Mouse (Mus musculus) midbrain, embryonic 10.5 days (tissue): ENCODE results near the gene Tbl3. TPM values are rescaled to one million over a fixed set of nuclear protein-coding genes. Genes with fewer than 3 reads are reported as not detected.
A peak's percentile ranks its signal among the peaks of the same experiment; 100 is the strongest.
"Not testable (repeated sequence)": the region's sequence is repeated elsewhere in the genome, so short reads cannot be mapped to it uniquely, and the experiment has no call there.

ENCODE experiments used
- DNase-seq: peaks from one replicate; pipeline ENCODE4 v3.0.0-alpha.2; 2017; ENCODE audit warnings: low spot score
- H3K27ac ChIP-seq: fragments of 300-500 bp; sonication (generic); replicated peaks from 2 replicates; pipeline ENCODE4 v1.5.1; 2016; ENCODE audit warnings: mild to moderate bottlenecking
- H3K27me3 ChIP-seq: fragments of 300-500 bp; sonication (generic); 2 replicates; pipeline ENCODE4 v1.6.1; 2016; ENCODE audit warnings: low read depth, mild to moderate bottlenecking; ENCODE audit not compliant: poor library complexity, severe bottlenecking
- H3K36me3 ChIP-seq: fragments of 300-500 bp; sonication (generic); 2 replicates; pipeline ENCODE4 v1.6.1; 2016; ENCODE audit warnings: mild to moderate bottlenecking, moderate library complexity
- H3K4me1 ChIP-seq: fragments of 300-500 bp; sonication (generic); 2 replicates; pipeline ENCODE4 v1.6.1; 2016
- H3K4me3 ChIP-seq: fragments of 300-500 bp; sonication (generic); 2 replicates; pipeline ENCODE4 v1.5.1; 2016; ENCODE audit warnings: mild to moderate bottlenecking, moderate library complexity
- H3K9me3 ChIP-seq: fragments of 300-500 bp; sonication (generic); replicated peaks from 2 replicates; pipeline ENCODE4 v1.6.1; 2016; ENCODE audit warnings: mild to moderate bottlenecking
- WGBS: fragments of 180-500 bp; shearing (Covaris S2); methylation state at CpG from one replicate; pipeline ENCODE4 v1.1.7; 2016; 5-methylcytosine and 5-hydroxymethylcytosine counted together
- polyA plus RNA-seq: library from polyadenylated mRNA; unstranded; fragments of >200 nt; fragmentation: Nextera tagmentation; extraction: Ambion mirVana; gene quantifications from 2 replicates; pipeline ENCODE4 v1.2.1, GENCODE M21; 2016

Tbl3 gene
- polyA plus RNA-seq, 1 experiment from 2014 or later = 141 TPM

GRCm38 (mm10) chr17:24723122-24723880, 15.8 kb upstream of the Tbl3 start:
- DNase-seq = no peak
- Histone ChIP-seq H3K4me3 (peak overlapping the region; percentile 77), H3K27me3 (no peaks in the 10 kb centered on the region), H3K4me1 (peaks cover 43% of the 10 kb centered on the region), H3K9me3 (no peaks in the 10 kb centered on the region), H3K36me3 (peaks cover 26% of the 10 kb centered on the region), H3K27ac (peak overlapping the region; percentile 86)
- 6% methylated on average over 12 of the region's 12 CpGs for WGBS

- Histone ChIP-seq H3K4me1 (peaks cover 47% of the 10 kb centered on the region), H3K27ac (no peak overlapping the region), H3K4me3 (peak overlapping the region; percentile 77), H3K27me3 (no peaks in the 10 kb centered on the region), H3K9me3 (no peaks in the 10 kb centered on the region), H3K36me3 (peaks cover 35% of the 10 kb centered on the region)
- no peak for DNase-seq
- WGBS = 46% methylated on average over 13 of the region's 13 CpGs
Observed at GRCm38 (mm10) chr17:24722220-24722924, 14.9 kb upstream of the Tbl3 start.

- H3K27ac ChIP-seq, DNase-seq, H3K9me3 ChIP-seq, H3K27me3 ChIP-seq: not testable (repeated sequence)
- Histone ChIP-seq H3K4me3 (peak overlapping the region; percentile 77), H3K36me3 (peaks cover 43% of the 10 kb centered on the region), H3K4me1 (peaks cover 47% of the 10 kb centered on the region)
- WGBS = 71% methylated on average over 7 of the region's 7 CpGs
Observed at GRCm38 (mm10) chr17:24721383-24721955, 14.0 kb upstream of the Tbl3 start.

GRCm38 (mm10) chr17:24720616-24721015, 13.2 kb upstream of the Tbl3 start:
- not testable (repeated sequence) for H3K9me3 ChIP-seq, H3K27me3 ChIP-seq, DNase-seq
- Histone ChIP-seq H3K27ac (peak overlapping the region; percentile 94), H3K4me1 (peaks cover 55% of the 10 kb centered on the region), H3K4me3 (peak overlapping the region; percentile 77), H3K36me3 (peaks cover 52% of the 10 kb centered on the region)
- 3% methylated on average over 11 of the region's 11 CpGs for WGBS

DNA sequence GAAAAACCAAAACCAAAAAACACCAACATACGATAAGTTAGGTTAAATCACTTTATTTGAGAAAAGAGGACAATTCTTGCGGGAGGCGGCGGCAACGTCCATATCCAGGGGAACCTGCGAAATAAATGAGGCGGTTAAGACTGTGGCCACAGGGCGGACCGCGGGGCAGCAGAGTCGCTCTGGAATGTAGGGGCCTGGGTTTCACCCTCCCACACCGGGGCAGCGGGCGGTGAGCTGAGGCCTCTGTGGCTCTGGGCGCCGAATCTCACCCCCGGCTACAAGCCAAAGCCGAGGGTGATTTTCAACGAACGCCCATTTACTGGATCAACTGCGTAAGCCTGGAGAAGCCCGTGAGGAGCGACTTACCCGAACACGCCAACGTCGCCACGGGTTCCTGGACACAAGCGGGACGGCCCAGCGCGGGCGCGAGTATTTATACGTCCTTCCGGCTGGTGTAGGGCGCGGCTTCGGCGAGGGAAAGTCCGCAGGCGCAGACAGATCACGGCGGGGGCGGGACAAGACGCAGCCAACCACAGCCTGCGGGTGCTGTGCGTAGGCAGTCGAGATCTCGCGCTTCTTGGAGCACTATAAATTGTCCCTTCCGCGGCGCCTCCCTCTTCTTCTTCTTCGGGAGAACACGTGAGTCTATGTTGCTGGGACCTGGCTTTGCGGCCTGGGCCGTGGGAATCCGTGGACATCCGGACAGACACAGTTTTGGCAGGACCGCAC, 12.2 kb upstream of the Tbl3 start:
- no peaks in the 10 kb centered on the region for H3K27me3 ChIP-seq
- DNase-seq = peak; percentile 99
- peak overlapping the region; percentile 94 for H3K27ac ChIP-seq
- H3K4me1 ChIP-seq = peaks cover 55% of the 10 kb centered on the region
- WGBS = under 1% methylated on average over 61 of the region's 61 CpGs
- H3K4me3 ChIP-seq = peak overlapping the region; percentile 77
- H3K36me3 ChIP-seq = peaks cover 52% of the 10 kb centered on the region
- no peaks in the 10 kb centered on the region for H3K9me3 ChIP-seq

DNA sequence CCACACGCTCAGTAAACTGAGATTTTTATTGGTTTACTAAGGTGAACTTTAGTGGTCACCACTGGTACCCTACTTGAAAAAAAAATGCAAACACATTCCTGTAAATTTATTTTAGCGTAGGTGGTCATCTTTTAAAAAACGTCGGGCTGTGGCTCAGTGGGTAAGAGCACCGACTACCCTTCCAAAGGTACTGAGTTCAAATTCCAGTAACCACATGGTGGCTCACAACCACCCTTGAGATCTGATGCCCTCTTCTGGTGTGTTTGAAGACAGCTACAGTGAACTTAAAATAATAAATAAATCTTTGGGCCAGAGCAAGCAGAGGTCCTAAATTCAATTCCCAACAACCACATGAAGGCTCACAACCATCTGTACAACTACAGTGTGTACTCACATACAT, 11.5 kb upstream of the Tbl3 start:
- 67% methylated on average over 5 of the region's 5 CpGs for WGBS

GRCm38 (mm10) chr17:24717943-24718342, 10.5 kb upstream of the Tbl3 start, which contains the start of the genes Rnf151 and Rps2:
Gene Rnf151, minus strand, starts transcription at chr17:24718063.
Gene Rps2, plus strand, starts transcription at chr17:24718116.
- peaks cover 42% of the 10 kb centered on the region for H3K4me1 ChIP-seq
- H3K27ac ChIP-seq = no peak within 1 kb of the TSS
- 88% methylated on average over 4 of the region's 4 CpGs for WGBS
- H3K4me3 ChIP-seq = peak within 1 kb of the TSS; percentile 77
- no peak for DNase-seq
- no peaks in the 10 kb centered on the region for H3K9me3 ChIP-seq
- no peaks in the 10 kb centered on the region for H3K27me3 ChIP-seq
- peaks cover 52% of the 10 kb centered on the region for H3K36me3 ChIP-seq

More for the DNA sequence above, 11.5 kb upstream of the Tbl3 start:
- not testable (repeated sequence) for H3K9me3 ChIP-seq, DNase-seq, H3K27me3 ChIP-seq
- peak overlapping the region; percentile 77 for H3K4me3 ChIP-seq
- H3K4me1 ChIP-seq = peaks cover 52% of the 10 kb centered on the region
- H3K36me3 ChIP-seq = peaks cover 52% of the 10 kb centered on the region
- H3K27ac ChIP-seq = peak overlapping the region; percentile 94

DNA sequence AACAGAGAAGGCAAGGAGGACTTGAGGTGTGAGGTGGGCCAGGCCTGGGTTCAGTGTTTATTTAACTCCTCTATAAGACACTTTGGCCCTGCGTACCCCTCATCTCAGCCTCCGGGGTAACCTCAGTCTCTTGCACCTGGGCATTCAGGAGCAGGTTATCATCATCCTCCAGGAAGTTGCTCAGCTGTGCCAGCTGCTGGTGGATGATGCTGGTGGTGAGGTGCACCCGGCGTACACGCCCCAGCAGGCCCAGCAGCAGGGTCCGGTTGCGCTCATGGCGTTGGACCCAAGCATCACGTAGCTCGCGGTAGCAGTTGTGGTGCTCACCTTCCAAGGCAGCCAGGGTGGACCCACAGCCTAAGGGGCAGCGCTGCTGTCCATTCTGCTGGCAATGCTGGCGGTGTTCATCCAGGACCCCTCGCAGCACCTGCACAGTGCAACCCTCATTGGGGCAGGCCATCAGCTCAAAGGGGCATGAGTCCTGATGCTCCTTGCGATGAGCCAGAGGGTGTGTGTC, 8.8 kb upstream of the Tbl3 start:
- no peak overlapping the region for H3K4me3 ChIP-seq
- 95% methylated on average over 15 of the region's 15 CpGs for WGBS
- H3K27ac ChIP-seq = no peak overlapping the region
- no peaks in the 10 kb centered on the region for H3K9me3 ChIP-seq
- DNase-seq = no peak
- no peaks in the 10 kb centered on the region for H3K27me3 ChIP-seq
- H3K36me3 ChIP-seq = peaks cover 37% of the 10 kb centered on the region
- peaks cover 25% of the 10 kb centered on the region for H3K4me1 ChIP-seq

GRCm38 (mm10) chr17:24715556-24715955, 8.1 kb upstream of the Tbl3 start:
- Histone ChIP-seq H3K4me3 (no peak overlapping the region), H3K27ac (no peak overlapping the region), H3K36me3 (peaks cover 31% of the 10 kb centered on the region), H3K4me1 (peaks cover 20% of the 10 kb centered on the region), H3K9me3 (no peaks in the 10 kb centered on the region), H3K27me3 (no peaks in the 10 kb centered on the region)
- 25% methylated on average over 6 of the region's 6 CpGs for WGBS
- no peak for DNase-seq

- peaks cover 22% of the 10 kb centered on the region for H3K4me1 ChIP-seq
- no peaks in the 10 kb centered on the region for H3K27me3 ChIP-seq
- no peaks in the 10 kb centered on the region for H3K9me3 ChIP-seq
- DNase-seq = no peak
- 43% methylated on average over 2 of the region's 2 CpGs for WGBS
- H3K36me3 ChIP-seq = peaks cover 25% of the 10 kb centered on the region
- H3K4me3 ChIP-seq = no peak overlapping the region
- no peak overlapping the region for H3K27ac ChIP-seq
Observed at GRCm38 (mm10) chr17:24708646-24709045, 1.2 kb upstream of the Tbl3 start.

DNA sequence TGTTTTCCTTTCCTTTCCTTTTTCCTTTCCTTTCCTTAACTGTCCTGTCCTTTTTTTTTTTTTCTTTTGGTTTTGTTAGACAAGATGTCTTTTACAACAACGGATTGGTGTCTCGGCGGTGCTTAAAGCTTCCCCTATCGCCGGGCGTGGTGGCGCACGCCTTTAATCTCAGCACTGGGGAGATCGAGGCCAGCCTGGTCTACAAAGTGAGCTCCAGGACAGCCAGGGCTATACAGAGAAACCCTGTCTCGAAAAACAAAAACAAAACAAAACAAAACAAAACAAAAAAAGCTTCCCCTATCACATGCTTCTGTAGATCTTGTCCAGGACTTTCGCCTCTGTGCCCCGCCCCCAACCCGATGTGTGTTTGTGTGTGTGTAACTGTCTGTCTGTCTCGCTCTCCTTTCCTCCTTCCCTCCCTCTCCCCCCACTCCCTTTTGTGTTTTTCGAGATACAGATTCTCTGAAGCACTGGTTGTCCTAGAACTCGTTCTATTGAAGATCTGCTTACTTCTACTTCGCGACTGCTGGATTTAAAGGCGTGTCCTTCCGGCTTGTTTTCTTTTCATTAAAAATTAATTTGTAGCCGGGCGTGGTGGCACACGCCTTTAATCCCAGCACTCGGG, 453 bp upstream of the Tbl3 start:
- H3K27me3 ChIP-seq = no peaks in the 10 kb centered on the region
- no peaks in the 10 kb centered on the region for H3K9me3 ChIP-seq
- peak overlapping the region; percentile 87 for H3K27ac ChIP-seq
- peaks cover 31% of the 10 kb centered on the region for H3K36me3 ChIP-seq
- peak overlapping the region; percentile 89 for H3K4me3 ChIP-seq
- 7% methylated on average over 24 of the region's 24 CpGs for WGBS
- peaks cover 22% of the 10 kb centered on the region for H3K4me1 ChIP-seq
- no peak for DNase-seq

- peaks cover 52% of the 10 kb centered on the region for H3K36me3 ChIP-seq
- no peak for DNase-seq
- no peaks in the 10 kb centered on the region for H3K9me3 ChIP-seq
- peaks cover 22% of the 10 kb centered on the region for H3K4me1 ChIP-seq
- no peak overlapping the region for H3K27ac ChIP-seq
- H3K4me3 ChIP-seq = peak overlapping the region; percentile 89
- WGBS = 91% methylated on average over 3 of the region's 3 CpGs
- H3K27me3 ChIP-seq = no peaks in the 10 kb centered on the region
Observed at GRCm38 (mm10) chr17:24705821-24706220, 1.6 kb downstream of the Tbl3 start.
